Mouse (Mus musculus) lung, postnatal 0 days (tissue): ENCODE measurements around the gene Trim7. TPM values are rescaled to one million over a fixed set of nuclear protein-coding genes. Genes with fewer than 3 reads are reported as not detected.

Source experiments
- ATAC-seq: fragments of 200-750 bp; cut with Nextera tagmentation; 2 replicates; pipeline ENCODE4 v1.8.0; 2017; ENCODE audit warnings: moderate library complexity
- DNase-seq: peaks from one replicate; pipeline ENCODE4 v3.0.0-alpha.2; 2016; ENCODE audit warnings: low spot score
- H3K27ac ChIP-seq: fragments of 300-500 bp; sonication (generic); 2 replicates; pipeline ENCODE4 v1.5.1; 2014; ENCODE audit warnings: antibody characterized with exemption, mild to moderate bottlenecking, low read length, mixed read lengths
- H3K27me3 ChIP-seq: fragments of 300-500 bp; sonication (generic); replicated peaks from 2 replicates; pipeline ENCODE4 v1.6.1; 2014; ENCODE audit warnings: low read length, mixed read lengths; ENCODE audit not compliant: insufficient read depth
- H3K36me3 ChIP-seq: fragments of 300-500 bp; sonication (generic); 2 replicates; pipeline ENCODE4 v1.6.1; 2014; ENCODE audit warnings: low read length, mixed read lengths; ENCODE audit not compliant: insufficient read depth
- H3K4me1 ChIP-seq: fragments of 300-500 bp; sonication (generic); 2 replicates; pipeline ENCODE4 v1.6.1; 2014; ENCODE audit warnings: antibody characterized with exemption, low read depth, low read length, mixed read lengths; ENCODE audit not compliant: insufficient read depth
- H3K4me2 ChIP-seq: fragments of 300-500 bp; sonication (generic); replicated peaks from 2 replicates; pipeline ENCODE4 v1.6.1; 2014; ENCODE audit warnings: low read depth, mild to moderate bottlenecking, low read length, moderate library complexity, mixed read lengths
- H3K4me3 ChIP-seq: fragments of 300-500 bp; sonication (generic); 2 replicates; pipeline ENCODE4 v1.5.1; 2014; ENCODE audit warnings: low read depth, low read length
- H3K9ac ChIP-seq: fragments of 300-500 bp; sonication (generic); replicated peaks from 2 replicates; pipeline ENCODE4 v1.6.1; 2014; ENCODE audit warnings: low read depth, mild to moderate bottlenecking
- H3K9me3 ChIP-seq: fragments of 300-500 bp; sonication (generic); 2 replicates; pipeline ENCODE4 v1.6.1; 2016; ENCODE audit warnings: low read length, mixed read lengths
- CTCF ChIP-seq: IDR thresholded peaks from 2 replicates; pipeline ENCODE4 v1.5.1; 2016; ENCODE audit warnings: antibody characterized with exemption, mild to moderate bottlenecking
- EP300 ChIP-seq: IDR thresholded peaks from 2 replicates; pipeline ENCODE4 v1.6.1; 2016; ENCODE audit warnings: antibody characterized with exemption, mild to moderate bottlenecking, control low read depth
- WGBS: fragments of 180-500 bp; shearing (Covaris S2); extraction: QIAGEN DNeasy Blood & Tissue Kit; methylation state at CpG from one replicate; pipeline ENCODE4 v1.1.7; 2014; 5-methylcytosine and 5-hydroxymethylcytosine counted together
- polyA plus RNA-seq: library from polyadenylated mRNA; unstranded; fragments of >200 nt; fragmentation: Nextera tagmentation; extraction: Ambion mirVana; gene quantifications from 2 replicates; pipeline ENCODE4 v1.2.1, GENCODE M21; 2015

Gene Trim7
- polyA plus RNA-seq, 1 experiment from 2014 or later, result 1.2 TPM

DNA sequence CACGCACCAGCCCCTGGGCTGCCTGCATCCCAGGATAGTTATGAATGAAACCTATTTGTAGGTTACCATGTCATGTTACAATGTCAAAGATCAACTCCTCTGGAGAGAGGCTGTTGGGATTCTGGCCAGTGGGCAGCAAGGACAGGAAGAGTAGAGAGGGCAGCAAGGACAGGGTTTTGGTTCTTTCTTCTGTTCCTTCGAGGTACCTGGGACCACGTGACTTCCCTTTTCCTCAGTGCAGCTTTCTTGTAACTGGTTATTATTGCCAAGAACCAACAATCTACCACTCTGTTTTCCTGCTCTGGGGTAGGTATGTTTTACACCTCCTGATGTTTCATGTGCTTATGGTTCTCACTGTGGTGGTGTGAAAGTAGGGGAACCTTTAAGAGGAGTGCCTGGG lies 37.9 kb downstream of the Trim7 start:
- no peak for ATAC-seq
- Histone ChIP-seq H3K27ac (no peak overlapping the region), H3K4me3 (no peak overlapping the region), H3K4me2 (no peak overlapping the region), H3K36me3 (peaks cover 5% of the 10 kb centered on the region), H3K27me3 (no peaks in the 10 kb centered on the region), H3K9ac (no peak overlapping the region), H3K4me1 (no peaks in the 10 kb centered on the region), H3K9me3 (no peaks in the 10 kb centered on the region)
- DNase-seq, result no peak
- no peak for TF ChIP-seq EP300
- no peak for TF ChIP-seq CTCF
- 91% methylated on average over 3 of the region's 3 CpGs for WGBS

DNA sequence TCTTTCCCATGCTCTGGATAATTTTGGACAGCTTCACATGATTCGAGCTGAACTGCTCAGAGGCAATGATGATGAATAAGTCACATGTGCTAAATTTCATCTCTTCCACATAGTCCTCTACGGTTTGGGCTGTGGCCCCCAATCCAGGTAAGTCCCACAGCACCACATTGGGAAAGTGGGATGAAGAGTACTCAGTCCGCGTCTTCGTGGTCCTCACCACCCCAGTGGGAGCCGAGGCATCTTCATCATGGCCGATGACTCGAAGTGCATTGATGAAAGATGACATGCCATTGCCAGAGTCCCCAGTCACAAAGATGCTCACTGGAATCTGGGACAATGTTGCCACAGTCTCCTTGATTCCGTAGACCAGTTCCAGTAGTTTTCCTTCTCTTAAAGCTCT lies 40.5 kb downstream of the Trim7 start:
- Histone ChIP-seq H3K27ac (no peak overlapping the region), H3K27me3 (no peaks in the 10 kb centered on the region), H3K4me3 (no peak overlapping the region), H3K36me3 (peaks cover 5% of the 10 kb centered on the region), H3K9me3 (no peaks in the 10 kb centered on the region), H3K4me2 (no peak overlapping the region), H3K4me1 (peaks cover 14% of the 10 kb centered on the region; the same call in 1 of the 2 replicates), H3K9ac (no peak overlapping the region)
- 95% methylated on average over 9 of the region's 9 CpGs for WGBS
- ATAC-seq (no peak), DNase-seq (no peak)
- TF ChIP-seq EP300 (no peak), CTCF (no peak)

DNA sequence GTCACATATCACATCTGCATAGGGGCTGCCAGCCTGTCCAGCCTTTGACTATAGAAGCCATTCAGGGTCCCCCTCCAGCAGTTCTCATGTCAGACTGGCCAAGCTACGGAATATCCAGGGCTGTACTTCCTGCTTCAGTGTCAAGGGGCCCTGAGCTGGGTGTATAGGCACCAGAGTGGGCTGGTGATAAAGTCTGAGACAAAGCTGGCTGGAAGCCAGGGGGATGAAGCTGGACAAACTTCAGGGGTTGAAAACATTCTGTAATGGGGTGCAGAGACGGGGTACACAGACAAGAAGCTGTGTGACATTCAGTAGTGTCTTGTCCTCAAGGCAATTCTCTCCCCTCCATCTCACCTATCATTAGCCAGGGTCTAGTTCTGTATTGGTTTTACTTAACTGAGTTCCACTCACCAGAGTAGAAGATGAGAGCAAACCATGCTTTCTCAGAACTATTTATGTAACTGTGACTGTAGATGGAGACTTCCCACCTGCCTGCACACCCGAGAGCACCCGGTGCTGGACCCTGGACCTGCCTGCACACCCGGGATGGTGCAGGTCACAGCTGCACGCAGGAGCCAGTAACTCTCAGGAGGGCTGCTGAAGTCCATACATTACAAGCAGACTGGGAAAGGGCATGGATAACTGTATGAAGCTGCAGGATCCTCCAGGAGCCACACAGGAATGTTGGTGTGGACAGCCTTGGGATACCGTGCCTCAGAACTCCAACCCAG lies 43.6 kb downstream of the Trim7 start:
- no peak for ATAC-seq
- H3K4me3 ChIP-seq, result peak overlapping the region; percentile 45
- peak overlapping the region; percentile 79 for H3K4me2 ChIP-seq
- H3K9me3 ChIP-seq, result no peaks in the 10 kb centered on the region
- H3K27me3 ChIP-seq, result no peaks in the 10 kb centered on the region
- peaks cover 14% of the 10 kb centered on the region; the same call in 1 of the 2 replicates for H3K4me1 ChIP-seq
- TF ChIP-seq EP300 (no peak), CTCF (no peak)
- H3K9ac ChIP-seq, result peak overlapping the region; percentile 20
- 20% methylated on average over 7 of the region's 7 CpGs for WGBS
- no peak for DNase-seq
- peak overlapping the region; percentile 94; the same call in 1 of the 2 replicates for H3K27ac ChIP-seq
- H3K36me3 ChIP-seq, result peaks cover 5% of the 10 kb centered on the region

DNA sequence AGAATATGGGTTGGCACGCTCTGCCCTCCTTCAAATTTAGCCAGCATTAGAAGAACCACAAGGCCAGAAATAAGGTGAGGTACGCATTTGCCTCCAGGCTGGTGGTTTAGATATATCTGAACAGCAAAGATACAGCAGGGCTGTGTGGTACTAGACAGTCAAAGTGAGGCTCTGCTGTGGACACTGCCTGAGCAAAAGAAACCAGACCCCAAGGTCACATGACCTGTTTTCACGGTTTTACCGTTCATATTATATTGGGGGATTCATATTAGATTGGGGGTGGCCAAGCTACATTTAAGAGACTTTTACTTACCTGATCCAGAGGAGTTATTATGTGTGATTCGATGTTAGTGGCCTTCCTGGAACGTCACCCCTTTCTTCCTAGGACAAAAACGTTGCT lies 44.8 kb downstream of the Trim7 start:
- DNase-seq (no peak), ATAC-seq (0 out of 2 replicates have a peak, but pooled peaks have one; percentile 16)
- Histone ChIP-seq H3K9me3 (no peaks in the 10 kb centered on the region), H3K9ac (peak overlapping the region; percentile 20), H3K4me3 (peak overlapping the region; percentile 45), H3K4me1 (peaks cover 14% of the 10 kb centered on the region; the same call in 1 of the 2 replicates), H3K27ac (peak overlapping the region; percentile 94), H3K36me3 (peaks cover 1% of the 10 kb centered on the region), H3K4me2 (peak overlapping the region; percentile 79), H3K27me3 (no peaks in the 10 kb centered on the region)
- TF ChIP-seq CTCF (no peak), EP300 (no peak)
- WGBS, result 21% methylated on average over 7 of the region's 7 CpGs

DNA sequence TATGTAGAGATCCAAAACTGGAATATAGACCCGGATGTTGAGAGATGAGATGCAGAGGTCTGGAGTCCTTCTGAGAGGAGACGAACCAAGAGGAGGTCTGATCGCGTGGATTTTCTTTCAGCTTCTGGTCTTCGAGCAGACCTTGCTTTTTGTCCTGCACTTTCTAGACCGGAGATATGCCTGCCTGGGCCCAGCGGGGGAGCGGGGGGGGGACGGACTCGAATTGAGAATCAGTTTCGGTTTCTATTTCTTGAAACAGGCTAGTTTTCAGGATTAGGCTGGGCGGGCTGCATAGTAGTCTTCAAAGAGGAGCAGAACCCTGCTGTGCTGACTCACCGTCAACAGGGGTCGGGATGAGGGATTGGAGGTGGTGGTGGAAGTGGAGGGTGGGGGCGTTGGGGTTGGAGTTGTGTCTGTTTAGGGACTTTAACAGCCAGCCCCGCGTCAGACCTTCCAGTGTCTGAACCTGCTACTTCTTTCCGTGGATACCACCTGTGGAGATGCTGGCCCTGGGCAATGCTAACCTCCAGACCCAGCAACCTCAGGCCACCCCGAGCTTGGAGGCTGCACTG lies 45.3 kb downstream of the Trim7 start, which contains the start of gene Irgm1:
Irgm1 (minus strand) TSS at position 483 of the 572 bp plus-strand sequence.
- TF ChIP-seq CTCF (peak; percentile 42), EP300 (peak; percentile 27; the same call in 1 of the 2 replicates)
- no peaks in the 10 kb centered on the region for H3K27me3 ChIP-seq
- peak; percentile 78 for ATAC-seq
- H3K36me3 ChIP-seq, result no peaks in the 10 kb centered on the region
- peak within 1 kb of the TSS; percentile 94 for H3K27ac ChIP-seq
- DNase-seq, result peak; percentile 89
- peak within 1 kb of the TSS; percentile 20 for H3K9ac ChIP-seq
- H3K4me3 ChIP-seq, result peak within 1 kb of the TSS; percentile 45
- H3K4me2 ChIP-seq, result peak within 1 kb of the TSS; percentile 79
- H3K4me1 ChIP-seq, result peaks cover 14% of the 10 kb centered on the region; the same call in 1 of the 2 replicates
- WGBS, result 1% methylated on average over 19 of the region's 19 CpGs
- no peaks in the 10 kb centered on the region for H3K9me3 ChIP-seq

DNA sequence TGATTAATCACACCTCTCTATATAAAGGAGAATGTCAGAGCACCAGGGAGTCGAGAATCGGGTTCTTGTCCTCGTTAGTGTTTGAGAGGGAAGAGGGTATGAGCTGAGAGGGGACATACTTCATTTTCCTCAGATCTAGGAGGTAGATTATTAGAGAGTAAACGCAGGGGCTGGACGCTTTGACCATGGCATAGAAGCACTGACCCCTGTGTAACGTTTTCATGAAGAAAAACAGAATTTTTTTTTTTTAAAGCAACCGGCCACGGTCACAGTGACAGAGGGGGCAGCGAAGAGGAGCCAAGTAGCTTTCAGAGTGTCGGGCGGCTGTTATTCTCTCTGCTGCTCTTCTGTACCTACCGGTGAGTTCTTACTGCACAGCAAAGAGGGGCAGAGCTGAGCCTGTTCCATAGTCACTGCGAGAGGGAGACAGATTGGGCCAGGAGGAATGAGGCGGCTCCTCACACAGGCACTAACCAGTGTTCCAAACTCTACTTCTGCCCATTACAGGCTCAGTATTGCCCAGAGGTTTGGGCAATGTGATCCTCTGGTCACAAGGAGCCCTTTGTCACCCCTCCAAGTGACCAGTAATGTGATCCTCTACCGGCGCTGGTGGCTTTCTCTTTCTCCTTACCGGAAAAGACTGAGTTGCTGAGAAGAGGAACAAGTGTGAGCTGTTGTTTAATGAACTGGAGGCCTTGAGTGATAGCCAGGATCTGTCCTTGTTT lies 46.0 kb downstream of the Trim7 start:
- H3K4me3 ChIP-seq, result peak overlapping the region; percentile 45
- no peaks in the 10 kb centered on the region for H3K36me3 ChIP-seq
- peak overlapping the region; percentile 94 for H3K27ac ChIP-seq
- TF ChIP-seq EP300 (no peak), CTCF (peak; percentile 17; the same call in 1 of the 2 replicates)
- peak overlapping the region; percentile 20 for H3K9ac ChIP-seq
- ATAC-seq, result peak; percentile 39
- H3K9me3 ChIP-seq, result no peaks in the 10 kb centered on the region
- no peaks in the 10 kb centered on the region for H3K27me3 ChIP-seq
- DNase-seq, result peak; percentile 70
- 2% methylated on average over 17 of the region's 17 CpGs for WGBS
- H3K4me2 ChIP-seq, result peak overlapping the region; percentile 79
- H3K4me1 ChIP-seq, result peaks cover 14% of the 10 kb centered on the region; the same call in 1 of the 2 replicates
